Mouse (Mus musculus) neural tube, embryonic 15.5 days (tissue): ENCODE results near the gene Nt5c. TPM values are rescaled to one million over a fixed set of nuclear protein-coding genes. Genes with fewer than 3 reads are reported as not detected.
"Not testable (repeated sequence)": the region's sequence is repeated elsewhere in the genome, so short reads cannot be mapped to it uniquely, and the experiment has no call there.

Source experiments
- ATAC-seq: fragments of 200-750 bp; cut with Nextera tagmentation; 2 replicates; pipeline ENCODE4 v1.8.0; 2017; ENCODE audit warnings: mild to moderate bottlenecking, moderate TSS enrichment, moderate library complexity; ENCODE audit not compliant: low FRiP score
- H3K27ac ChIP-seq: fragments of 300-500 bp; sonication (generic); replicated peaks from 2 replicates; pipeline ENCODE4 v1.5.1; 2015; ENCODE audit warnings: mild to moderate bottlenecking, inconsistent platforms
- H3K27me3 ChIP-seq: fragments of 300-500 bp; sonication (generic); replicated peaks from 2 replicates; pipeline ENCODE4 v1.6.1; 2015; ENCODE audit warnings: inconsistent platforms
- H3K36me3 ChIP-seq: fragments of 300-500 bp; sonication (generic); 2 replicates; pipeline ENCODE4 v1.6.1; 2015; ENCODE audit warnings: inconsistent platforms
- H3K4me1 ChIP-seq: fragments of 300-500 bp; sonication (generic); 2 replicates; pipeline ENCODE4 v1.6.1; 2015; ENCODE audit warnings: inconsistent platforms
- H3K4me2 ChIP-seq: fragments of 300-500 bp; sonication (generic); 2 replicates; pipeline ENCODE4 v1.6.1; 2015; ENCODE audit warnings: inconsistent platforms, mild to moderate bottlenecking, moderate library complexity
- H3K4me3 ChIP-seq: fragments of 300-500 bp; sonication (generic); replicated peaks from 2 replicates; pipeline ENCODE4 v1.5.1; 2015; ENCODE audit warnings: mild to moderate bottlenecking, inconsistent platforms
- H3K9ac ChIP-seq: fragments of 300-500 bp; sonication (generic); replicated peaks from 2 replicates; pipeline ENCODE4 v1.6.1; 2015; ENCODE audit warnings: mild to moderate bottlenecking, inconsistent platforms
- H3K9me3 ChIP-seq: fragments of 300-500 bp; sonication (generic); replicated peaks from 2 replicates; pipeline ENCODE4 v1.6.1; 2016; ENCODE audit warnings: inconsistent platforms
- WGBS: fragments of 180-500 bp; shearing (Covaris S2); methylation state at CpG from one replicate; pipeline ENCODE4 v1.1.7; 2015; ENCODE audit warnings: mixed read lengths; 5-methylcytosine and 5-hydroxymethylcytosine counted together
- polyA plus RNA-seq: library from polyadenylated mRNA; unstranded; fragments of >200 nt; fragmentation: Nextera tagmentation; extraction: Ambion mirVana; gene quantifications from 2 replicates; pipeline ENCODE4 v1.2.1, GENCODE M21; 2015

Gene Nt5c
- polyA plus RNA-seq, 1 experiment from 2014 or later: 95.5 TPM

GRCm38 (mm10) chr11:115478296-115478938 is 13.2 kb downstream of the Nt5c start:
- ATAC-seq: no peak
- Histone ChIP-seq H3K4me2 (no peak overlapping the region), H3K27me3 (no peaks in the 10 kb centered on the region), H3K27ac (no peak overlapping the region), H3K4me3 (no peak overlapping the region), H3K9ac (no peak overlapping the region), H3K36me3 (peaks cover 26% of the 10 kb centered on the region; the same call in 1 of the 2 replicates), H3K4me1 (peaks cover 38% of the 10 kb centered on the region), H3K9me3 (no peaks in the 10 kb centered on the region)
- 87% methylated on average over 9 of the region's 9 CpGs for WGBS

- H3K4me3 ChIP-seq, H3K27ac ChIP-seq, H3K27me3 ChIP-seq, ATAC-seq, H3K9me3 ChIP-seq: not testable (repeated sequence)
- Histone ChIP-seq H3K36me3 (peaks cover 25% of the 10 kb centered on the region; the same call in 1 of the 2 replicates), H3K4me2 (peak overlapping the region; percentile 91), H3K9ac (peak overlapping the region; percentile 20; the same call in 1 of the 2 replicates), H3K4me1 (peaks cover 39% of the 10 kb centered on the region)
- 87% methylated on average over 7 of the region's 7 CpGs for WGBS
Observed at GRCm38 (mm10) chr11:115477388-115477787, 14.3 kb downstream of the Nt5c start.

- not testable (repeated sequence) for H3K27me3 ChIP-seq, H3K27ac ChIP-seq, ATAC-seq, H3K9me3 ChIP-seq
- 0 out of 2 replicates have a peak overlapping the region, but pooled peaks have one; percentile 20 for H3K9ac ChIP-seq
- H3K4me2 ChIP-seq: peak overlapping the region; percentile 91
- H3K4me3 ChIP-seq: peak overlapping the region; percentile 93
- WGBS: 85% methylated on average over 4 of the region's 4 CpGs
- H3K36me3 ChIP-seq: peaks cover 19% of the 10 kb centered on the region; the same call in 1 of the 2 replicates
- H3K4me1 ChIP-seq: peaks cover 39% of the 10 kb centered on the region
Observed at GRCm38 (mm10) chr11:115476630-115477029, 15.0 kb downstream of the Nt5c start.

GRCm38 (mm10) chr11:115475758-115476237 is 15.9 kb downstream of the Nt5c start:
- ATAC-seq: peak; percentile 30
- Histone ChIP-seq H3K36me3 (peaks cover 17% of the 10 kb centered on the region; the same call in 1 of the 2 replicates), H3K4me2 (peak overlapping the region; percentile 91), H3K9ac (peak overlapping the region; percentile 74), H3K4me3 (peak overlapping the region; percentile 93), H3K9me3 (no peaks in the 10 kb centered on the region), H3K4me1 (peaks cover 39% of the 10 kb centered on the region), H3K27me3 (no peaks in the 10 kb centered on the region), H3K27ac (peak overlapping the region; percentile 84)
- 5% methylated on average over 28 of the region's 28 CpGs for WGBS

GRCm38 (mm10) chr11:115475025-115475757 is 16.5 kb downstream of the Nt5c start, which contains the start of gene Armc7:
Gene Armc7 (plus strand): TSS chr11:115475667.
- H3K4me3 ChIP-seq: peak within 1 kb of the TSS; percentile 93
- no peaks in the 10 kb centered on the region for H3K27me3 ChIP-seq
- peaks cover 15% of the 10 kb centered on the region; the same call in 1 of the 2 replicates for H3K36me3 ChIP-seq
- peak; percentile 97 for ATAC-seq
- no peaks in the 10 kb centered on the region for H3K9me3 ChIP-seq
- H3K27ac ChIP-seq: peak within 1 kb of the TSS; percentile 84
- peak within 1 kb of the TSS; percentile 74 for H3K9ac ChIP-seq
- under 1% methylated on average over 26 of the region's 26 CpGs for WGBS
- peak within 1 kb of the TSS; percentile 91 for H3K4me2 ChIP-seq
- H3K4me1 ChIP-seq: peaks cover 39% of the 10 kb centered on the region

- Histone ChIP-seq H3K9me3 (no peaks in the 10 kb centered on the region), H3K4me2 (peak overlapping the region; percentile 32), H3K27me3 (no peaks in the 10 kb centered on the region), H3K4me3 (no peak overlapping the region), H3K4me1 (peaks cover 39% of the 10 kb centered on the region), H3K36me3 (0 out of 2 replicates have a peak, but pooled peaks cover 3% of the 10 kb centered on the region), H3K27ac (peak overlapping the region; percentile 65), H3K9ac (no peak overlapping the region)
- 24% methylated on average over 15 of the region's 15 CpGs for WGBS
- 0 out of 2 replicates have a peak, but pooled peaks have one; percentile 26 for ATAC-seq
Observed at GRCm38 (mm10) chr11:115473626-115474275, 17.9 kb downstream of the Nt5c start.

- H3K27ac ChIP-seq: no peak overlapping the region
- no peak for ATAC-seq
- no peaks in the 10 kb centered on the region for H3K36me3 ChIP-seq
- peaks cover 38% of the 10 kb centered on the region for H3K4me1 ChIP-seq
- no peak overlapping the region for H3K9ac ChIP-seq
- H3K27me3 ChIP-seq: no peaks in the 10 kb centered on the region
- 85% methylated on average over 7 of the region's 7 CpGs for WGBS
- no peak overlapping the region for H3K4me3 ChIP-seq
- no peak overlapping the region for H3K4me2 ChIP-seq
- H3K9me3 ChIP-seq: no peaks in the 10 kb centered on the region
Observed at GRCm38 (mm10) chr11:115472183-115472582, 19.5 kb downstream of the Nt5c start.

GRCm38 (mm10) chr11:115467217-115467618 is 24.4 kb downstream of the Nt5c start:
- no peak for ATAC-seq
- H3K36me3 ChIP-seq: no peaks in the 10 kb centered on the region
- H3K27ac ChIP-seq: no peak overlapping the region
- no peaks in the 10 kb centered on the region for H3K27me3 ChIP-seq
- no peak overlapping the region for H3K9ac ChIP-seq
- WGBS: 53% methylated on average over 4 of the region's 4 CpGs
- 0 out of 2 replicates have a peak, but pooled peaks cover 3% of the 10 kb centered on the region for H3K4me1 ChIP-seq
- H3K4me3 ChIP-seq: no peak overlapping the region
- no peaks in the 10 kb centered on the region for H3K9me3 ChIP-seq
- no peak overlapping the region for H3K4me2 ChIP-seq

GRCm38 (mm10) chr11:115464851-115465250 is 26.8 kb downstream of the Nt5c start:
- Histone ChIP-seq H3K4me1 (0 out of 2 replicates have a peak, but pooled peaks cover 3% of the 10 kb centered on the region), H3K9ac (no peak overlapping the region), H3K27ac (no peak overlapping the region), H3K9me3 (no peaks in the 10 kb centered on the region), H3K4me2 (no peak overlapping the region), H3K4me3 (no peak overlapping the region), H3K27me3 (no peaks in the 10 kb centered on the region), H3K36me3 (no peaks in the 10 kb centered on the region)
- WGBS: 87% methylated on average over 8 of the region's 8 CpGs
- no peak for ATAC-seq

DNA sequence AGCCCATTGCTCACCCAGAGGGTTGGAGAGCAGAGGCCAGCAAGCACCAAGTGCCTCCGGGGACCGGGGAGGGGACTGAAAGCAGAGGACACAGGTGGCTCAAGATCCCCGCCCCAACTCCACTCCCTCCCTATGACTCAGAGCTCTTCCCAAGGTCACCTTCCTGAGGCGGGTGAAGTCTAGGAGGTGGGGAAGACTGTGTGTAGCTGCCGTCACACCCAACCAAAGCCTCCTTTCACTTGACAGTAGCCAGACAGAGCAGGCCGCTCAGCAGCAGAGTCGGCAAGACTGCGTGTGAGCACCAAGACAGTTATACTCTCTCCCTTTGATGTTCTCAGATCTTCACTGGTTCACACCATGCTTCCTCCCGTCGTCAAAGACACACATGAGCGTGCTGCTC is 28.3 kb downstream of the Nt5c start:
- 78% methylated on average over 11 of the region's 11 CpGs for WGBS

GRCm38 (mm10) chr11:115462243-115462891 is 29.3 kb downstream of the Nt5c start, which contains the start of gene Slc16a5:
Gene Slc16a5 (plus strand): TSS chr11:115462474.
- Histone ChIP-seq H3K4me3 (no peak within 1 kb of the TSS), H3K27ac (no peak within 1 kb of the TSS), H3K4me2 (no peak within 1 kb of the TSS), H3K9me3 (no peaks in the 10 kb centered on the region), H3K4me1 (0 out of 2 replicates have a peak, but pooled peaks cover 1% of the 10 kb centered on the region), H3K36me3 (no peaks in the 10 kb centered on the region), H3K27me3 (no peaks in the 10 kb centered on the region), H3K9ac (0 out of 2 replicates have a peak within 1 kb of the TSS, but pooled peaks have one; percentile 7)
- no peak for ATAC-seq
- WGBS: 73% methylated on average over 16 of the region's 16 CpGs

More for the DNA sequence above, 28.3 kb downstream of the Nt5c start:
- ATAC-seq: no peak
- Histone ChIP-seq H3K9me3 (no peaks in the 10 kb centered on the region), H3K4me2 (no peak overlapping the region), H3K9ac (no peak overlapping the region), H3K27ac (no peak overlapping the region), H3K4me3 (no peak overlapping the region), H3K4me1 (0 out of 2 replicates have a peak, but pooled peaks cover 3% of the 10 kb centered on the region), H3K27me3 (no peaks in the 10 kb centered on the region), H3K36me3 (no peaks in the 10 kb centered on the region)
